Mouse (Mus musculus) CH12.LX (cell line): ENCODE measurements around the gene Lce1h. TPM values are rescaled to one million over a fixed set of nuclear protein-coding genes. Genes with fewer than 3 reads are reported as not detected.

Source experiments
- DNase-seq: peaks from one replicate; pipeline ENCODE4 v3.0.0-alpha.2; 2013; ENCODE audit errors: extremely low read depth
- H3K27ac ChIP-seq: 2 replicates; pipeline ENCODE4 v1.5.1; 2012; ENCODE audit warnings: low read depth, mild to moderate bottlenecking, control low read depth, moderate library complexity; ENCODE audit not compliant: insufficient read depth
- H3K27me3 ChIP-seq: replicated peaks from 2 replicates; pipeline ENCODE3; 2012; ENCODE audit warnings: inconsistent platforms
- H3K36me3 ChIP-seq, 2 experiments: replicated peaks in 1 of 2; 2 replicates each; pipeline versions ENCODE3 to v1.6.1; 2012; ENCODE audit warnings: inconsistent platforms in 1 of 2, low read length in 1 of 2, mild to moderate bottlenecking in 1 of 2, mixed read lengths in 1 of 2, moderate library complexity in 1 of 2; ENCODE audit not compliant: control insufficient read depth in 1 of 2, insufficient read depth in 1 of 2
- H3K4me1 ChIP-seq, 2 experiments: 2 replicates each; pipeline ENCODE4 v1.6.1; 2012; ENCODE audit warnings: inconsistent platforms in 1 of 2, moderate library complexity in 1 of 2; ENCODE audit not compliant: insufficient read depth in 2 of 2, control insufficient read depth in 1 of 2
- H3K4me2 ChIP-seq: 2 replicates; pipeline ENCODE4 v1.6.1; 2012; ENCODE audit warnings: low read depth, mild to moderate bottlenecking, control low read depth; ENCODE audit not compliant: poor library complexity, insufficient read depth, severe bottlenecking
- H3K4me3 ChIP-seq, 3 experiments: fragments of 150-350 bp in 1 of 3; sonication (generic) in 1 of 3; replicated peaks in 1 of 3; 2 replicates each; pipeline versions ENCODE3 to v1.5.1; 2011 to 2012; ENCODE audit warnings: low read depth in 2 of 3, low read length in 2 of 3, mild to moderate bottlenecking in 2 of 3, moderate library complexity in 2 of 3, control low read depth in 1 of 3, improper control_type of control experiment in 1 of 3, inconsistent platforms in 1 of 3, mixed read lengths in 1 of 3; ENCODE audit not compliant: poor library complexity in 1 of 3
- H3K79me2 ChIP-seq: replicated peaks from 2 replicates; pipeline ENCODE4 v1.6.1; 2012; ENCODE audit warnings: mild to moderate bottlenecking, moderate library complexity; ENCODE audit not compliant: control insufficient read depth, poor library complexity, insufficient read depth, severe bottlenecking; ENCODE audit errors: extremely low read depth
- H3K9ac ChIP-seq: 2 replicates; pipeline ENCODE4 v1.6.1; 2012; ENCODE audit warnings: low read depth, mild to moderate bottlenecking, control low read depth, moderate library complexity; ENCODE audit not compliant: insufficient read depth
- H3K9me3 ChIP-seq: replicated peaks from 2 replicates; pipeline ENCODE3; 2012; ENCODE audit warnings: low read length, inconsistent platforms, mixed read lengths
- CTCF ChIP-seq, 2 experiments: IDR thresholded peaks in 1 of 2; conservative IDR thresholded peaks in 1 of 2; 2 replicates each; pipeline ENCODE4 v1.5.1; 2011 to 2012; ENCODE audit warnings: low read depth in 2 of 2, low read length in 2 of 2, improper control_type of control experiment in 1 of 2, inconsistent platforms in 1 of 2, mild to moderate bottlenecking in 1 of 2, moderate library complexity in 1 of 2
- ZKSCAN1 ChIP-seq: IDR thresholded peaks from 2 replicates; pipeline ENCODE4 v1.6.1; 2012; ENCODE audit warnings: low read depth, inconsistent platforms, low read length, improper control_type of control experiment, borderline replicate concordance
- dilution Hi-C: fragments of 300-500 bp; cut with MboI; formaldehyde crosslinking; loops from 2 replicates; pipeline ENCODE4 v1.14.3; 2020; ENCODE audit warnings: low sequenced_read_pairs; ENCODE audit not compliant: extremely low pct_unique_long_range_greater_than_20kb, extremely low pct_ligation_motif_present
- in situ Hi-C: fragments of 300-500 bp; cut with MboI; formaldehyde crosslinking; loops from 3 replicates; pipeline ENCODE4 v1.14.3; 2019; ENCODE audit warnings: low sequenced_read_pairs, low pct_ligation_motif_present, low pct_unique_long_range_greater_than_20kb, mixed read lengths
- polyA plus RNA-seq: library from polyadenylated mRNA; unstranded; fragments of >175 nt; gene quantifications from 2 replicates; pipeline ENCODE4 v1.2.1, GENCODE M21; 2012; ENCODE audit warnings: low read depth; ENCODE audit not compliant: insufficient read length
- total RNA-seq, 2 experiments: library from RNA; depleted of rRNA; stranded (reverse); fragments of 300-350 nt in 1 of 2; fragments of >200 nt in 1 of 2; gene quantifications; 2 replicates each; pipeline ENCODE4 v1.2.3; 2012 to 2014

Lce1h gene
- total and polyA plus RNA-seq, 3 experiments: not detected

- no peaks in the 10 kb centered on the region for H3K27me3 ChIP-seq
- DNase-seq: peak; percentile 8
- no peaks in the 10 kb centered on the region for H3K4me1 ChIP-seq
- H3K9ac ChIP-seq: no peak overlapping the region
- H3K79me2 ChIP-seq: no peaks in the 10 kb centered on the region
- no peak overlapping the region for H3K4me2 ChIP-seq
- no peaks in the 10 kb centered on the region for H3K36me3 ChIP-seq
- H3K27ac ChIP-seq: no peak overlapping the region
- peak in 1 of 2 experiments; percentile 20; a peak in 1 of 4 replicates for TF ChIP-seq CTCF (conservative IDR thresholded peaks at IDR 0.05 in 1 of 2, IDR thresholded peaks at IDR 0.05 in 1 of 2; ENCODE audit: low read depth in 2 of 2, low read length in 2 of 2)
- no peak for TF ChIP-seq ZKSCAN1
- H3K9me3 ChIP-seq: no peaks in the 10 kb centered on the region
- in situ Hi-C loops: no loop called here
- dilution Hi-C loops: no loop called here
- no peak overlapping the region for H3K4me3 ChIP-seq
Observed at GRCm38 (mm10) chr3:92715122-92715521, 49.7 kb downstream of the Lce1h start.

Other genes starting within 250 kb of the Lce1h start
Only the 20 nearest of the 26 such genes appear.
- gene Smcp, start 176.1 kb downstream of the Lce1h start, total RNA-seq (2012; rRNA removed): not detected in 2 replicates
- not detected in 2 replicates for gene Smcp, start 176.1 kb downstream of the Lce1h start, total RNA-seq (2014; rRNA removed)
- gene Smcp, start 176.1 kb downstream of the Lce1h start, polyA plus RNA-seq: not detected in 2 replicates
- gene 2210017I01Rik, start 157.6 kb downstream of the Lce1h start, total RNA-seq (2012; rRNA removed): not detected in 2 replicates
- gene 2210017I01Rik, start 157.6 kb downstream of the Lce1h start, total RNA-seq (2014; rRNA removed): not detected in 2 replicates
- gene 2210017I01Rik, start 157.6 kb downstream of the Lce1h start, polyA plus RNA-seq: not detected in 2 replicates
- not detected in 2 replicates for gene Lce6a, start 143.4 kb downstream of the Lce1h start, total RNA-seq (2012; rRNA removed)
- gene Lce6a, start 143.4 kb downstream of the Lce1h start, total RNA-seq (2014; rRNA removed): not detected in 2 replicates
- not detected in 2 replicates for gene Lce6a, start 143.4 kb downstream of the Lce1h start, polyA plus RNA-seq
- gene Lce1a1, start 116.8 kb downstream of the Lce1h start, total RNA-seq (2012; rRNA removed): not detected in 2 replicates
- not detected in 2 replicates for gene Lce1a1, start 116.8 kb downstream of the Lce1h start, total RNA-seq (2014; rRNA removed)
- not detected in 2 replicates for gene Lce1a1, start 116.8 kb downstream of the Lce1h start, polyA plus RNA-seq
- gene Lce1b, start 108.1 kb downstream of the Lce1h start, total RNA-seq (2012; rRNA removed): not detected in 2 replicates
- not detected in 2 replicates for gene Lce1b, start 108.1 kb downstream of the Lce1h start, total RNA-seq (2014; rRNA removed)
- gene Lce1b, start 108.1 kb downstream of the Lce1h start, polyA plus RNA-seq: not detected in 2 replicates
- not detected in 2 replicates for gene Lce1a2, start 94.8 kb downstream of the Lce1h start, total RNA-seq (2012; rRNA removed)
- not detected in 2 replicates for gene Lce1a2, start 94.8 kb downstream of the Lce1h start, total RNA-seq (2014; rRNA removed)
- gene Lce1a2, start 94.8 kb downstream of the Lce1h start, polyA plus RNA-seq: not detected in 2 replicates
- gene Lce1c, start 85.8 kb downstream of the Lce1h start, total RNA-seq (2012; rRNA removed): not detected in 2 replicates
- gene Lce1c, start 85.8 kb downstream of the Lce1h start, total RNA-seq (2014; rRNA removed): not detected in 2 replicates
- not detected in 2 replicates for gene Lce1c, start 85.8 kb downstream of the Lce1h start, polyA plus RNA-seq
- not detected in 2 replicates for gene Lce1d, start 77.9 kb downstream of the Lce1h start, total RNA-seq (2012; rRNA removed)
- not detected in 2 replicates for gene Lce1d, start 77.9 kb downstream of the Lce1h start, total RNA-seq (2014; rRNA removed)
- not detected in 2 replicates for gene Lce1d, start 77.9 kb downstream of the Lce1h start, polyA plus RNA-seq
- not detected in 2 replicates for gene Lce1e, start 56.0 kb downstream of the Lce1h start, total RNA-seq (2012; rRNA removed)
- not detected in 2 replicates for gene Lce1e, start 56.0 kb downstream of the Lce1h start, total RNA-seq (2014; rRNA removed)
- gene Lce1e, start 56.0 kb downstream of the Lce1h start, polyA plus RNA-seq: not detected in 2 replicates
- gene Lce1f, start 44.7 kb downstream of the Lce1h start, total RNA-seq (2012; rRNA removed): not detected in 2 replicates
- gene Lce1f, start 44.7 kb downstream of the Lce1h start, total RNA-seq (2014; rRNA removed): not detected in 2 replicates
- gene Lce1f, start 44.7 kb downstream of the Lce1h start, polyA plus RNA-seq: not detected in 2 replicates
- not detected in 2 replicates for gene Gm38119, start 26.0 kb downstream of the Lce1h start, total RNA-seq (2012; rRNA removed)
- gene Gm38119, start 26.0 kb downstream of the Lce1h start, total RNA-seq (2014; rRNA removed): not detected in 2 replicates
- not detected in 2 replicates for gene Gm38119, start 26.0 kb downstream of the Lce1h start, polyA plus RNA-seq
- not detected in 2 replicates for gene Lce1g, start 12.7 kb downstream of the Lce1h start, total RNA-seq (2012; rRNA removed)
- not detected in 2 replicates for gene Lce1g, start 12.7 kb downstream of the Lce1h start, total RNA-seq (2014; rRNA removed)
- gene Lce1g, start 12.7 kb downstream of the Lce1h start, polyA plus RNA-seq: not detected in 2 replicates
- not detected in 2 replicates for gene Lce1i, start 13.8 kb upstream of the Lce1h start, total RNA-seq (2012; rRNA removed)
- gene Lce1i, start 13.8 kb upstream of the Lce1h start, total RNA-seq (2014; rRNA removed): not detected in 2 replicates
- gene Lce1i, start 13.8 kb upstream of the Lce1h start, polyA plus RNA-seq: not detected in 2 replicates
- gene Lce1j, start 25.4 kb upstream of the Lce1h start, total RNA-seq (2012; rRNA removed): not detected in 2 replicates
- gene Lce1j, start 25.4 kb upstream of the Lce1h start, total RNA-seq (2014; rRNA removed): not detected in 2 replicates
- not detected in 2 replicates for gene Lce1j, start 25.4 kb upstream of the Lce1h start, polyA plus RNA-seq
- gene Lce1k, start 42.8 kb upstream of the Lce1h start, total RNA-seq (2012; rRNA removed): not detected in 2 replicates
- not detected in 2 replicates for gene Lce1k, start 42.8 kb upstream of the Lce1h start, total RNA-seq (2014; rRNA removed)
- gene Lce1k, start 42.8 kb upstream of the Lce1h start, polyA plus RNA-seq: not detected in 2 replicates
- gene Kprp, start 62.2 kb upstream of the Lce1h start, total RNA-seq (2012; rRNA removed): not detected in 2 replicates
- gene Kprp, start 62.2 kb upstream of the Lce1h start, total RNA-seq (2014; rRNA removed): not detected in 2 replicates
- gene Kprp, start 62.2 kb upstream of the Lce1h start, polyA plus RNA-seq: not detected in 2 replicates
- not detected in 2 replicates for gene Lce1l, start 86.2 kb upstream of the Lce1h start, total RNA-seq (2012; rRNA removed)
- not detected in 2 replicates for gene Lce1l, start 86.2 kb upstream of the Lce1h start, total RNA-seq (2014; rRNA removed)
- gene Lce1l, start 86.2 kb upstream of the Lce1h start, polyA plus RNA-seq: not detected in 2 replicates
- not detected in 2 replicates for gene 2310050C09Rik, start 105.2 kb upstream of the Lce1h start, total RNA-seq (2012; rRNA removed)
- not detected in 2 replicates for gene 2310050C09Rik, start 105.2 kb upstream of the Lce1h start, total RNA-seq (2014; rRNA removed)
- gene 2310050C09Rik, start 105.2 kb upstream of the Lce1h start, polyA plus RNA-seq: not detected in 2 replicates
- not detected in 2 replicates for gene Lce3a, start 161.2 kb upstream of the Lce1h start, total RNA-seq (2012; rRNA removed)
- gene Lce3a, start 161.2 kb upstream of the Lce1h start, total RNA-seq (2014; rRNA removed): not detected in 2 replicates
- not detected in 2 replicates for gene Lce3a, start 161.2 kb upstream of the Lce1h start, polyA plus RNA-seq
- not detected in 2 replicates for gene Lce3b, start 167.9 kb upstream of the Lce1h start, total RNA-seq (2012; rRNA removed)
- not detected in 2 replicates for gene Lce3b, start 167.9 kb upstream of the Lce1h start, total RNA-seq (2014; rRNA removed)
- not detected in 2 replicates for gene Lce3b, start 167.9 kb upstream of the Lce1h start, polyA plus RNA-seq